In the genomic region with DNA sequence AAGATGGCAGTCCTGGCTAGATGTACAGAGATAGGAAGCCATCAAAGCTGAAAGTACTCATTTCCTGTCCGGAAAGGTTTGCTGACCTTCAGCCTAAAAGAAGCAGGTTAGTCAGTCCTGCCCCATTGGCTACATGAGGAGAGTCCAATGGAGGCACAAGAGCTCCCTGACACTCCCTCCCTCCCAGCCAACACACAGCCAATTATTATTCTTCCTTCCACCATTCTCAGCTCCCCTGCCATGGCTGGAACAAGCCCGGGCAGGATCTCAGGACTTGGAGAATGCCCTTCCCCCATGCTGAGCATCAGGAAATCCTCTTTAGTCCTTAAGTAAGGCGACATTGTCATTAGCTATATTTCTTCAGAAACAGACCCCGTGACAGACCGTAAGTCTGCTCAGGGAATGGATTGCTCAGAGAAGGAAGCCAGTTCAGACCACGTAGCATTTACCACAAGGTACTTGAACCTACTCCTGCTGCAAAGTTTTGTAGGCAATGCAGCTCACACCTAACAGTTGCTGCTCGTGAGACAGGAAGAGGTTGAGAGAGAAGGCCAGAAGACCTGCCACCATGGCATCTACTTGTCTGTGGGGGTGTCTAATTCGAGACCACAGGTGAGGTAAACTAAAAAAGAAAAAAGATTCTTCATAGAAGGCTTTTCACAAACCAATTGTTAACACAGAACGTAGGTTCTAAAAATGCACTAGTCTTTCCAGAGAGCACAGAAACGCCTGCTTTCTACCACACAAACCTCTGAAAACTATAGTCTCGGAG, we compare ENCODE assay signal across 16 mouse cellular contexts. TPM values are rescaled to one million over a fixed set of nuclear protein-coding genes. Genes with fewer than 3 reads are reported as not detected.
DNase-seq lines count a peak whose midpoint lies in the region; ATAC-seq and TF ChIP-seq lines count a peak whose summit lies in the region.
"Had no signal": no experiment of that assay in that cellular context is flagged by ENCODE, and none has a peak within 500 bp of the region (broad histone marks: within the 10 kb centered on the region; RNA-seq: fewer than 3 reads in every experiment).

No protein-coding gene starts in this region.

- no peaks in the 10 kb centered on the region for H3K27me3 ChIP-seq in liver, embryonic 16.5 days (ENCODE audit: control insufficient read depth, insufficient read depth, low read depth, low read length)
- no peaks in the 10 kb centered on the region for H3K27me3 ChIP-seq in liver, embryonic 12.5 days (replicated peaks)
- no peaks in the 10 kb centered on the region for H3K27me3 ChIP-seq in forebrain, embryonic 14.5 days (replicated peaks; ENCODE audit: control insufficient read depth, insufficient read depth, low read length)
- H3K27me3 ChIP-seq: limb, embryonic 12.5 days; Patski had no signal

- ATAC-seq in liver, embryonic 16.5 days (ENCODE audit: low read depth): 0 out of 2 replicates have a peak, but pooled peaks have one; percentile 21
- ATAC-seq in liver, embryonic 12.5 days: no peak
- no peak for ATAC-seq in forebrain, embryonic 14.5 days
- ATAC-seq: Patski had no signal

- no peaks in the 10 kb centered on the region; the same call in 1 of the 2 replicates for H3K9me3 ChIP-seq in liver, embryonic 16.5 days (replicated peaks; ENCODE audit: control insufficient read depth, low read length)
- H3K9me3 ChIP-seq in liver, embryonic 12.5 days (replicated peaks): 0 out of 2 replicates have a peak, but pooled peaks cover 8% of the 10 kb centered on the region
- H3K9me3 ChIP-seq in ES-E14 (ENCODE audit: control insufficient read depth, insufficient read depth, low read depth, low read length): peaks cover 5% of the 10 kb centered on the region; the same call in 1 of the 2 replicates
- no peaks in the 10 kb centered on the region for H3K9me3 ChIP-seq in forebrain, embryonic 14.5 days (replicated peaks; ENCODE audit: control insufficient read depth, low read length)
- H3K9me3 ChIP-seq: limb, embryonic 12.5 days had no signal

- peak; percentile 19 for DNase-seq in adrenal gland, postnatal 14 days
- no peak for DNase-seq in adrenal gland, postnatal 4 days (ENCODE audit: low spot score in 2 of 2)
- no peak for DNase-seq in ES-E14 (ENCODE audit: low read depth, low spot score)
- peak; percentile 36 for DNase-seq in lung, postnatal 10 days
- DNase-seq in forebrain, embryonic 14.5 days (ENCODE audit: low spot score): no peak
- no peak for DNase-seq in layer of hippocampus, postnatal 10 days (ENCODE audit: low spot score in 2 of 2)
- DNase-seq: cerebellum, postnatal 25 days; gastrocnemius, postnatal 25 days; heart, postnatal 36 days; midbrain, embryonic 14.5 days; spleen, adult 18-20 months; thymus, postnatal 25 days had no signal

- H3K4me2 ChIP-seq in liver, embryonic 16.5 days (ENCODE audit: low read depth, low read length): no peak overlapping the region
- H3K4me2 ChIP-seq in liver, embryonic 12.5 days: no peak overlapping the region
- H3K4me2 ChIP-seq in forebrain, embryonic 14.5 days (ENCODE audit: low read length): no peak overlapping the region
- H3K4me2 ChIP-seq: limb, embryonic 12.5 days had no signal

- H3K4me1 ChIP-seq in liver, embryonic 16.5 days (ENCODE audit: control insufficient read depth, low read depth, low read length): no peaks in the 10 kb centered on the region
- H3K4me1 ChIP-seq in liver, embryonic 12.5 days: no peaks in the 10 kb centered on the region
- no peaks in the 10 kb centered on the region for H3K4me1 ChIP-seq in ES-E14 (ENCODE audit: control insufficient read depth in 2 of 2, insufficient read depth in 2 of 2, low read length in 2 of 2, poor library complexity in 1 of 2)
- H3K4me1 ChIP-seq in forebrain, embryonic 14.5 days (ENCODE audit: control insufficient read depth, insufficient read depth, low read length): no peaks in the 10 kb centered on the region
- H3K4me1 ChIP-seq: limb, embryonic 12.5 days had no signal

- WGBS in liver, embryonic 16.5 days (ENCODE audit: insufficient replicate concordance): 43% methylated on average over 11 of the region's 11 CpGs
- 54% methylated on average over 11 of the region's 11 CpGs for WGBS in liver, embryonic 12.5 days (ENCODE audit: insufficient replicate concordance)
- WGBS in forebrain, embryonic 14.5 days: 73% methylated on average over 11 of the region's 11 CpGs

- H3K27ac ChIP-seq in liver, embryonic 16.5 days (ENCODE audit: low read length): peak overlapping the region; percentile 29; the same call in 1 of the 2 replicates
- no peak overlapping the region for H3K27ac ChIP-seq in liver, embryonic 12.5 days
- H3K27ac ChIP-seq in ES-E14 (ENCODE audit: insufficient read depth, low read depth, low read length, poor library complexity, severe bottlenecking): peak overlapping the region; percentile 82
- no peak overlapping the region for H3K27ac ChIP-seq in forebrain, embryonic 14.5 days (ENCODE audit: low read depth, low read length)
- H3K27ac ChIP-seq: limb, embryonic 12.5 days had no signal

- H3K36me3 ChIP-seq in liver, embryonic 16.5 days (ENCODE audit: control insufficient read depth, insufficient read depth): no peaks in the 10 kb centered on the region
- no peaks in the 10 kb centered on the region for H3K36me3 ChIP-seq in liver, embryonic 12.5 days
- peaks cover 2% of the 10 kb centered on the region; the same call in 1 of the 2 replicates for H3K36me3 ChIP-seq in ES-E14 (ENCODE audit: control insufficient read depth, insufficient read depth, low read length, poor library complexity, severe bottlenecking)
- H3K36me3 ChIP-seq in forebrain, embryonic 14.5 days (ENCODE audit: control insufficient read depth, insufficient read depth, low read length): no peaks in the 10 kb centered on the region
- H3K36me3 ChIP-seq: limb, embryonic 12.5 days had no signal

- H3K4me3 ChIP-seq in liver, embryonic 16.5 days (ENCODE audit: low read depth, low read length): no peak overlapping the region
- H3K4me3 ChIP-seq in liver, embryonic 12.5 days: no peak overlapping the region
- no peak overlapping the region for H3K4me3 ChIP-seq in ES-E14 (ENCODE audit: insufficient read depth in 1 of 2, low read depth in 1 of 2, low read length in 2 of 2, poor library complexity in 1 of 2, severe bottlenecking in 1 of 2)
- no peak overlapping the region for H3K4me3 ChIP-seq in forebrain, embryonic 14.5 days (ENCODE audit: low read depth, low read length)
- H3K4me3 ChIP-seq: limb, embryonic 12.5 days had no signal

- H3K9ac ChIP-seq in liver, embryonic 16.5 days (ENCODE audit: low read depth, low read length): no peak overlapping the region
- H3K9ac ChIP-seq in liver, embryonic 12.5 days: no peak overlapping the region
- no peak overlapping the region for H3K9ac ChIP-seq in ES-E14 (ENCODE audit: insufficient read depth, low read depth, low read length, poor library complexity, severe bottlenecking)
- no peak overlapping the region for H3K9ac ChIP-seq in forebrain, embryonic 14.5 days (ENCODE audit: low read length)
- H3K9ac ChIP-seq: limb, embryonic 12.5 days had no signal

- in situ Hi-C loops in ES-E14 (cut with MboI; ENCODE audit: low sequenced_read_pairs in 2 of 2, unreplicated experiment in 2 of 2): no loop called here

TF ChIP-seq in ES-E14, 5 proteins besides CTCF, POLR2A, EP300 and RAD21:
- no peak for TF ChIP-seq HCFC1 (IDR thresholded peaks at IDR 0.05; ENCODE audit: borderline replicate concordance, insufficient read depth, low read length)
- TF ChIP-seq ZNF384 (IDR thresholded peaks at IDR 0.05; ENCODE audit: low read depth, low read length): no peak
- no peak for TF ChIP-seq CHD2 (IDR thresholded peaks at IDR 0.05; ENCODE audit: low read depth, low read length)
- TF ChIP-seq ZC3H11A (IDR thresholded peaks at IDR 0.05; ENCODE audit: borderline replicate concordance, low read depth, low read length): no peak
- no peak for TF ChIP-seq MAFK (IDR thresholded peaks at IDR 0.05; ENCODE audit: insufficient read depth, low read depth, low read length)
TF ChIP-seq in ES-E14: peak in this region for 0.

RNA-seq across cellular contexts. Expression of a gene that starts 15.1 kb away (rescaled TPM):
- total RNA-seq in adrenal gland, postnatal 14 days (2021): 16.8 and 19.0 TPM in 2 replicates
- total RNA-seq in adrenal gland, postnatal 4 days (2021): 10 to 100 TPM; 16.3 to 19.6 TPM
- polyA plus RNA-seq in liver, embryonic 16.5 days (2015; fragmentation: Nextera tagmentation; extraction: Ambion mirVana): 15.3 and 16.6 TPM in 2 replicates
- polyA plus RNA-seq in liver, embryonic 12.5 days (2016; fragmentation: Nextera tagmentation; extraction: Ambion mirVana): 13.2 and 13.9 TPM in 2 replicates
- 11.2 TPM in 2 replicates for total RNA-seq in ES-E14 (2012; rRNA removed)
- 2.8 and 2.9 TPM in 2 replicates for polyA plus RNA-seq in forebrain, embryonic 14.5 days (2014; fragmentation: Nextera tagmentation; extraction: Ambion mirVana)
- 10 to 100 TPM; 10.5 to 11.3 TPM for total RNA-seq in layer of hippocampus, postnatal 10 days (2021)

RNA-seq across cellular contexts. Expression of a gene that starts 31.8 kb away (rescaled TPM):
- 49.5 and 55.5 TPM in 2 replicates for total RNA-seq in adrenal gland, postnatal 14 days (2021)
- 10 to 100 TPM; 65.3 to 74.3 TPM for total RNA-seq in adrenal gland, postnatal 4 days (2021)
- 20.9 and 21.2 TPM in 2 replicates for polyA plus RNA-seq in liver, embryonic 16.5 days (2015; fragmentation: Nextera tagmentation; extraction: Ambion mirVana)
- polyA plus RNA-seq in liver, embryonic 12.5 days (2016; fragmentation: Nextera tagmentation; extraction: Ambion mirVana): 26.7 and 27.3 TPM in 2 replicates
- 46.0 and 46.9 TPM in 2 replicates for total RNA-seq in ES-E14 (2012; rRNA removed)
- 91.8 and 99.8 TPM in 2 replicates for polyA plus RNA-seq in forebrain, embryonic 14.5 days (2014; fragmentation: Nextera tagmentation; extraction: Ambion mirVana)
- total RNA-seq in layer of hippocampus, postnatal 10 days (2021): 10 to 100 TPM; 77.7 to 88.1 TPM

RNA-seq across cellular contexts. Expression of a gene that starts 34.6 kb away (rescaled TPM):
- total RNA-seq in adrenal gland, postnatal 14 days (2021): 1.3 and 3.9 TPM in 2 replicates
- total RNA-seq in adrenal gland, postnatal 4 days (2021): 1 to 10 TPM in 1 of 2 experiments, under 1 TPM in 1; 0.67 to 1.6 TPM
- 1.6 and 1.8 TPM in 2 replicates for polyA plus RNA-seq in liver, embryonic 16.5 days (2015; fragmentation: Nextera tagmentation; extraction: Ambion mirVana)
- 0.20 and 0.26 TPM in 2 replicates for polyA plus RNA-seq in liver, embryonic 12.5 days (2016; fragmentation: Nextera tagmentation; extraction: Ambion mirVana)
- total RNA-seq in ES-E14 (2012; rRNA removed): 1.1 and 3.3 TPM in 2 replicates
- not detected in 2 replicates for polyA plus RNA-seq in forebrain, embryonic 14.5 days (2014; fragmentation: Nextera tagmentation; extraction: Ambion mirVana)
- under 1 TPM in 1 of 2 experiments, not detected in 1; 0.16 TPM for total RNA-seq in layer of hippocampus, postnatal 10 days (2021)
- polyA plus RNA-seq: limb, embryonic 12.5 days; midbrain, embryonic 14.5 days had no signal

RNA-seq across cellular contexts. Expression of a gene that starts 59.7 kb away (rescaled TPM):
- total RNA-seq in adrenal gland, postnatal 14 days (2021): 10.9 and 15.2 TPM in 2 replicates
- total RNA-seq in adrenal gland, postnatal 4 days (2021): 10 to 100 TPM; 18.9 to 19.6 TPM
- polyA plus RNA-seq in liver, embryonic 16.5 days (2015; fragmentation: Nextera tagmentation; extraction: Ambion mirVana): 0.93 TPM in 1 of 2 replicates, not detected in the other
- polyA plus RNA-seq in liver, embryonic 12.5 days (2016; fragmentation: Nextera tagmentation; extraction: Ambion mirVana): 0.76 TPM in 1 of 2 replicates, not detected in the other
- total RNA-seq in ES-E14 (2012; rRNA removed): 0.74 and 1.9 TPM in 2 replicates
- polyA plus RNA-seq in forebrain, embryonic 14.5 days (2014; fragmentation: Nextera tagmentation; extraction: Ambion mirVana): 0.41 TPM in 1 of 2 replicates, not detected in the other
- 10 to 100 TPM in 1 of 2 experiments, 1 to 10 TPM in 1; 9.4 to 13.8 TPM for total RNA-seq in layer of hippocampus, postnatal 10 days (2021)
- polyA plus RNA-seq: midbrain, embryonic 14.5 days had no signal

Comparison
In these comparisons a context has a peak if more than half of its experiments do, and no peak if none do; other contexts are left out.
1. DNase-seq: peak in adrenal gland, postnatal 14 days (single experiment) and lung, postnatal 10 days (single experiment); none in adrenal gland, postnatal 4 days (0 of 2), ES-E14 (single experiment), forebrain, embryonic 14.5 days (single experiment) and layer of hippocampus, postnatal 10 days (0 of 2).
2. H3K27ac ChIP-seq: peak in liver, embryonic 16.5 days (single experiment) and ES-E14 (single experiment); none in liver, embryonic 12.5 days (single experiment) and forebrain, embryonic 14.5 days (single experiment).